Mouse (Mus musculus) erythroblast, embryonic 14.5 days (primary cell): Measurements from ENCODE around the gene Baz2b. TPM values are rescaled to one million over a fixed set of nuclear protein-coding genes. Genes with fewer than 3 reads are reported as not detected.

Experiments
- H3K27me3 ChIP-seq: 2 replicates; pipeline ENCODE4 v1.6.1; 2012; ENCODE audit warnings: inconsistent platforms; ENCODE audit not compliant: control insufficient read depth
- H3K36me3 ChIP-seq: 2 replicates; pipeline ENCODE4 v1.6.1; 2012; ENCODE audit warnings: mild to moderate bottlenecking, inconsistent platforms; ENCODE audit not compliant: control insufficient read depth
- H3K4me1 ChIP-seq: 2 replicates; pipeline ENCODE4 v1.6.1; 2012; ENCODE audit warnings: inconsistent platforms; ENCODE audit not compliant: control insufficient read depth
- H3K4me3 ChIP-seq: replicated peaks from 2 replicates; pipeline ENCODE3; 2012; ENCODE audit warnings: moderate library complexity, mild to moderate bottlenecking, inconsistent platforms
- H3K9me3 ChIP-seq: 2 replicates; pipeline ENCODE4 v1.6.1; 2012; ENCODE audit warnings: low read length, inconsistent platforms, mixed read lengths; ENCODE audit not compliant: control insufficient read depth
- GATA1 ChIP-seq: IDR thresholded peaks from 2 replicates; pipeline ENCODE4 v1.6.1; 2012; ENCODE audit warnings: low read length, inconsistent platforms, mixed read lengths
- TAL1 ChIP-seq: IDR thresholded peaks from 3 replicates; pipeline ENCODE4 v1.6.1; 2012; ENCODE audit warnings: low read length, inconsistent platforms, mixed read lengths
- polyA plus RNA-seq: library from polyadenylated mRNA; stranded (reverse); fragments of >175 nt; gene quantifications from 2 replicates; pipeline ENCODE4 v1.2.3, GENCODE M21; 2012

The Baz2b gene
- polyA plus RNA-seq, 1 experiment, result 1.8 TPM

DNA sequence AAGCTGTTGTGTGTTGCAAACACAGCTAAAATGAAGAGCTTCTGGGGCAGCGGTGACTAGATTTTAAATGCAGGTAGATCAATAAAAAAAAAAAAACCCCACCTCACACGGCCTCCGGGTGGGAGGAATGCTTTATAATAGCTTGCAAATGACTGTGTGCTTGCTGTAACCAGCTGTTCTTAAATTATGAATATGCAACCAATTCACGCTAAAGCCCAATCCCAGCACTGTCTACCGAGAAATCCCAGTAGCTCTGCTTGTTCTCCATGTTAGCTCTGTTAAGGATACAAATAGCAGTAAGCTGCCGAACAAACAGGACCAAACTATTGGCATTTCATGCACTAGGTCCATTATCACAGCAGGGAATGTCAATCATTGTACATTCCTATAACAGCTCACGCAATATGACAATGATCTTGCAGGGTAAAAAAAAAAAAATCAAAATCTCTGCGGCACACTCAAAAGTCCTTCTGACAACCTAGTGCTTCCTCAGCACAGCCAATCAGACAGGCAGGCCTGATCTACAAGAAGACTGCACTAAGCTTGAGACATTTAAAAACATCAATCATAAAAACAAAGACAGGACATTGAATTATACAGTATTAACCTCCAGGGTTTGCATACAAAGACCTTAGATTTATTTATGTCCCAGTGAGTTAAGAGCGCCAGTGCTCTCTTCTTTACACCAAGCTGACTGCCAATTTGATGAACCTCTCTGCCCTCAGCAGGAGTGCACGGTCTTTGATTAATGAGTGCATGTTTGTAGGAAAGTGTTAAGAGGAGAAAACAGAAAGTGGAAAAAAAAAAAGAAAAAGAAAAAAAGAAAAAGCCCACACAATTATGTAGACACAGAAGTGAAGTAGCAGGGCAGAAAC, 90.7 kb downstream of the Baz2b start:
- peaks cover 3% of the 10 kb centered on the region; the same call in 1 of the 2 replicates for H3K36me3 ChIP-seq
- H3K9me3 ChIP-seq, result no peaks in the 10 kb centered on the region
- no peak overlapping the region for H3K4me3 ChIP-seq
- TF ChIP-seq GATA1 (no peak), TAL1 (no peak)
- no peaks in the 10 kb centered on the region for H3K27me3 ChIP-seq
- peaks cover 35% of the 10 kb centered on the region for H3K4me1 ChIP-seq

DNA sequence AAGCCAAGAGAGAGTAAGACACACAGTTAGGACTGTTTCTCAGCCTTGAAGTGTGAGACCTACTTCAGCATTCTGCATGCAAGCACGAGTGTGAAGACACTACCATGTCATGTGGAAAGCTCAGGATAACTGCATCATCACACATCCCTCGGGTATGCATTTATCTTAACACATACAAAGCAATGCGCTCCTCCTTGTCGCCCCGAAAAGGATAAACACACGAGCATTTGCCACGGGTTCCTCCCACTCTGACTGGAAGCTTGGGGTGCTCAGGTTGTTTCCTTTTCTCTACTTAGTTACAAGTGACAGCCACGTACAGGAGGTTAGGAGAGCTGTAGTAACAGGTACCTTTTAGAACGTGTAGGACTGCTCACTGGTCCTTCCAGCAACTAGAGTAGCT, 91.8 kb downstream of the Baz2b start:
- Histone ChIP-seq H3K36me3 (peaks cover 3% of the 10 kb centered on the region; the same call in 1 of the 2 replicates), H3K9me3 (no peaks in the 10 kb centered on the region), H3K27me3 (no peaks in the 10 kb centered on the region), H3K4me3 (no peak overlapping the region), H3K4me1 (peaks cover 31% of the 10 kb centered on the region)
- TF ChIP-seq GATA1 (no peak), TAL1 (no peak)

DNA sequence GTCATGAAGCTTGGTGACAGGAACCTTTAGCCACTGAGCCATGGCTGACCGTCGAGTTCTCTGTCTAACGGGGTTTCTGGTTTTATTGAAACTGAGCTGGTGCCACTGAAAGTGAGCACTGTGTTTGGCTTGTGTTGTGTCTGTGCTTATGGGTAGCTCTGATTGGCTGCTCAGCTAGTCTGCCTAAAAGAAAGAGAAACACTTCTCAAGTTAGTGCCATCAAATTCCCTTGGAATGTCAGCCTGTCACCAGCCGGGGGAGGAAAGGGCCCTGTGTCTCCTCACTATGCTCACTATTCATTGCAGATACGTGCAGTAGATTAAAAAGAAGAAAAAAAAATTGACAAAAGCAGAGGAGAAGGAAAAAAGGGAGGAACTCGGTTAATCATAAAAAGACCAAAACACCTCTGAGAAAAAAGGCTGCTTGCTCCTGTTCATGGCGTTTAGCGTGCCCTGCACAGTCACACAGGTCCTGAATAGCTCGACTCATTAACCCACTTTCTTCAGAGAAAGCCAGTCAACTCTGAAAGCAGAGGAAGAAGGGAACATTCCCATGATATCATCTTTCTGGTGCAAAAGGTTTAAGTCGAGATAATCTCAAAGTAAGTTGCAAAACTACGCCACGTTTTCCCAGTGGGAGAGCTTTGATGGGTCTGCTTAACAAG, 93.6 kb downstream of the Baz2b start:
- TF ChIP-seq GATA1 (no peak), TAL1 (no peak)
- no peaks in the 10 kb centered on the region for H3K27me3 ChIP-seq
- no peaks in the 10 kb centered on the region for H3K9me3 ChIP-seq
- H3K4me1 ChIP-seq, result peaks cover 21% of the 10 kb centered on the region
- peaks cover 8% of the 10 kb centered on the region for H3K36me3 ChIP-seq
- H3K4me3 ChIP-seq, result no peak overlapping the region

DNA sequence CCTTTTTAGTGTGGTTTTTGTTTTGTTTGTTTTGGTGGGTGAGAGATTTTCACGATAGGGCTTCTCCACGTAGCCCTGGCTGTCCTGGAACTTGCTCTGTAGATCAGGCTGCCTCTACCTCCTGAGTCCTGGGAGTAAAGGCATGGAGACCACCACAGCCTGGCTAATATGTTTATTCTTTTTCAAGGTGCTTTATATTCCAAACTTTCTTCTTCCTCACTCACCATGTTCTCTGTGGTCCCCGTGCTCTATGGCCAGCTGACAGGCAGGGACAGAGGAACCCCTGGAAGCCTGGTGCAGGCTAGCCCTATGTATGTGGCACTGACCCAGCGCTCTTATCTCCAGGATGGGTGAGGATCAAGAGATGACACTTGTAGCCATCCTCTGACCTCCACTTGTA, 94.7 kb downstream of the Baz2b start:
- Histone ChIP-seq H3K4me3 (no peak overlapping the region), H3K9me3 (no peaks in the 10 kb centered on the region), H3K27me3 (no peaks in the 10 kb centered on the region), H3K4me1 (peaks cover 14% of the 10 kb centered on the region), H3K36me3 (peaks cover 14% of the 10 kb centered on the region)
- TF ChIP-seq GATA1 (no peak), TAL1 (no peak)

DNA sequence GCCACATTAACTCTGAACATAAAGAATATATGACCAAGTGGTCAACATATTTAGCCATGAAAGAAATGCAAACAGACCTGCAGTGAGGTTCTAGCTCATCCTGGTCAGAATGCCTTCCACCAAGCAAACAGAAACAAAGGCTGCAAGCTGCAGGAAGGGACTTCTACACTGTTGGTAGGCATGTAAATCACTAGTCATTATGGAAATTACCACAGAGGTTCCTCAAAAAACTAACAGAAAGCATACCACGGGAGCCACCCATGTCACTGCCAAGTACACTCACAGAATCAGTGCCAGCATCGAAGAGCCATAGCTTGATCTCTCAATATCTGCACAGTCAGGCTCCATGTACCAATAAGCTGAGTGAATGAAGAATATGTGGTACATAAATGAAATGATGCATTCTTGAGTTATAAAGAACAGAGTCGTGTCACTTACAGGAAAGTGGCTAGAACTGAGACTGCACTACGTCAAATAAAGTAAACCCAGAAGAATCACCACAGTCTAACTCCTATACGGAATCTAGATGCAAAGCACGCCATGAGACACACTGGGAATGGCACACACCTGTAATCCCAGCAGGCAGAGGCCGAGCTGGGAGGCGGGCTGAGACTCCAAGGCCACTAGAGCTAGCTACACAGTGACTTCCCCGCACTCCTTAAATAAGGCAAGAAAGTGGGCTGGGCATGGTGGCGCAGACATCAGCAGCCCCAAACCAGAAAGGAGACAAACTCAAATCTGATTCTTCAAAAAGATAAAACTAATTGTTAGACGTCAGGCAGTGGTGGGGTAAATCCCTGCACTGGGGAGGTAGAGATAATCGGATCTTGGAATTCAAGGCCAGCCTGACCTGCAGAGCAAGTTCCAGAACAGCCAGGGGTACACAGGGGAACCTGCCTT, 95.7 kb downstream of the Baz2b start:
- peaks cover 14% of the 10 kb centered on the region for H3K4me1 ChIP-seq
- H3K4me3 ChIP-seq, result no peak overlapping the region
- peaks cover 14% of the 10 kb centered on the region for H3K36me3 ChIP-seq
- no peaks in the 10 kb centered on the region for H3K27me3 ChIP-seq
- H3K9me3 ChIP-seq, result no peaks in the 10 kb centered on the region
- TF ChIP-seq TAL1, result no peak
- no peak for TF ChIP-seq GATA1

DNA sequence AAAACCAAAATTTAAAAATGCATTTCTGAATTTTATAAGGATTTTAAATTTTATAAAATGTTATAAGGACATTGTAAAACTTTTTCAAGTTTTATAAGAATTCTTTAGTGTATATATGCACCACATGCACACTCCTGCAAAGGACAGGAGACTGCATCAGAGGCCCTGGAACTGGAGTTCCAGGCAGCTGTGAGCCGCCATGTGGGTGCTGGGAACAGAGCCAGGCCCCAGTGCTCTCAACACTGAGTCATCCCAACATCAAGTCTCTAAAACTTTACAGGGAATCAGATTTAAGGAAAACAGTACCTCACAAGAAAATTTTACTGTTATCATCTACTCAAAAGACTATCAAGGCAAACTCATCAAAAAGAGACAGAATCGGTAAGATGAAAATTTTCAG, 97.5 kb downstream of the Baz2b start:
- Histone ChIP-seq H3K9me3 (no peaks in the 10 kb centered on the region), H3K27me3 (no peaks in the 10 kb centered on the region), H3K36me3 (peaks cover 14% of the 10 kb centered on the region), H3K4me3 (no peak overlapping the region), H3K4me1 (peaks cover 9% of the 10 kb centered on the region)
- no peak for TF ChIP-seq GATA1
- no peak for TF ChIP-seq TAL1

DNA sequence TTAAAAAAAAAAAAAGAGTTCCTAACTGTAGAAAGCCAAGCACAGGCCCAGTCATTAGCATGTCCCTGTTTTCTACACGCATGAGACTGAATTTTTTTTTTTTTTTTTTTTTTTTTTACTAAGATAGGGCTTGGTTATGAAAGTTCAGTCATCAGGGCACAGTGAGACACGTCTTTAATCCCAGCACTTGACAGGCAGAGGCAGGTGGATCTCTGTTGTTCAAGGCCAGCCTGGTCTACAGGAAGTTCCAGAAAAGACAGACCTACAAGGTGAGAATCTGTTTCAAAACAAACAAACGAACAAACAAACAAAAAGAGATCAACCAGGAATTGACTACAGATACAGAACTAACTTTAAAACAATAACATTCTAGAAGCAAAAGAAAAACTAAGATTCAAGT, 100.6 kb downstream of the Baz2b start:
- H3K27me3 ChIP-seq, result no peaks in the 10 kb centered on the region
- H3K36me3 ChIP-seq, result peaks cover 11% of the 10 kb centered on the region
- H3K4me3 ChIP-seq, result no peak overlapping the region
- TF ChIP-seq GATA1, result no peak
- TF ChIP-seq TAL1, result no peak
- no peaks in the 10 kb centered on the region for H3K9me3 ChIP-seq
- peaks cover 6% of the 10 kb centered on the region for H3K4me1 ChIP-seq

DNA sequence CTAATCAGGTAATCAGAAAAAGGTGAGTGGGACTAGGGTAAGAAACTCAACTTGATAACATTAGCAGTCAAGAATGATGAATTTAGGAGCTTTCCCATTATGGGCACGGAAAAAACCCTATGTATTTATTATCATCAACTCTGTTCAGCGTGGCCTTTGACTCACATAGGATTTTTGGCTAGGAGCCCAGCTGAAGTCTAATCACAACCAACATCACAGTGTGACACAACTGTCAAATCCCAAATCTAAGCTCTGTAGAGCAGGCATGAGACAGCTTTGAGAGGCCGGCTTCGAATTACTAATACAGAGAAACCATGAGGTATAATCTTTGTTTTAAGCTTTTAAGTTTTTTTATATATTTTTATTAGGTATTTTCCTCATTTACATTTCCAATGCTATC, 113.0 kb downstream of the Baz2b start:
- Histone ChIP-seq H3K4me3 (no peak overlapping the region), H3K9me3 (no peaks in the 10 kb centered on the region), H3K36me3 (peaks cover 3% of the 10 kb centered on the region), H3K4me1 (no peaks in the 10 kb centered on the region), H3K27me3 (no peaks in the 10 kb centered on the region)
- no peak for TF ChIP-seq TAL1
- TF ChIP-seq GATA1, result no peak
